Mouse (Mus musculus): ENCODE data around the gene Lmo2.

Gene Lmo2

GRCm38 (mm10) chr2:103957649-103958546, at the start of gene Lmo2:
TSS of gene Lmo2 (plus strand) at chr2:103957986.
- DNase-seq = peak; percentile 92

GRCm38 (mm10) chr2:103910601-103911000, 47.2 kb upstream of the Lmo2 start:
- DNase-seq = no peak

GRCm38 (mm10) chr2:103912481-103913251, 45.1 kb upstream of the Lmo2 start:
- DNase-seq = no peak

- DNase-seq = no peak
Measured at GRCm38 (mm10) chr2:103913252-103913650, 44.5 kb upstream of the Lmo2 start.

GRCm38 (mm10) chr2:103916069-103916468, 41.7 kb upstream of the Lmo2 start:
- peak; percentile 38 for DNase-seq

GRCm38 (mm10) chr2:103917375-103917774, 40.4 kb upstream of the Lmo2 start:
- no peak for DNase-seq

- DNase-seq = no peak
Measured at GRCm38 (mm10) chr2:103918375-103918774, 39.4 kb upstream of the Lmo2 start.

GRCm38 (mm10) chr2:103919488-103919887, 38.3 kb upstream of the Lmo2 start:
- DNase-seq = no peak

- no peak for DNase-seq
Measured at GRCm38 (mm10) chr2:103926586-103927113, 31.1 kb upstream of the Lmo2 start.

GRCm38 (mm10) chr2:103927610-103928145, 30.1 kb upstream of the Lmo2 start:
- DNase-seq = no peak

GRCm38 (mm10) chr2:103930306-103931019, 27.3 kb upstream of the Lmo2 start:
- DNase-seq = no peak

- DNase-seq = no peak
Measured at GRCm38 (mm10) chr2:103931511-103931911, 26.3 kb upstream of the Lmo2 start.

GRCm38 (mm10) chr2:103932025-103932424, 25.8 kb upstream of the Lmo2 start:
- peak; percentile 56 for DNase-seq

GRCm38 (mm10) chr2:103932480-103932879, 25.3 kb upstream of the Lmo2 start:
- peak; percentile 38 for DNase-seq

- no peak for DNase-seq
Measured at GRCm38 (mm10) chr2:103934270-103934669, 23.5 kb upstream of the Lmo2 start.

GRCm38 (mm10) chr2:103934670-103935069, 23.1 kb upstream of the Lmo2 start:
- no peak for DNase-seq

GRCm38 (mm10) chr2:103935691-103936435, 21.9 kb upstream of the Lmo2 start:
- no peak for DNase-seq

- DNase-seq = no peak
Measured at GRCm38 (mm10) chr2:103936666-103937065, 21.1 kb upstream of the Lmo2 start.

- no peak for DNase-seq
Measured at GRCm38 (mm10) chr2:103937670-103938069, 20.1 kb upstream of the Lmo2 start.

- DNase-seq = no peak
Measured at GRCm38 (mm10) chr2:103938573-103938972, 19.2 kb upstream of the Lmo2 start.

GRCm38 (mm10) chr2:103939003-103939402, 18.8 kb upstream of the Lmo2 start:
- no peak for DNase-seq

- DNase-seq = no peak
Measured at GRCm38 (mm10) chr2:103941085-103941484, 16.7 kb upstream of the Lmo2 start.

All from liver (tissue).